Mouse (Mus musculus): Measurements from ENCODE around the gene Xpo6. TPM values are rescaled to one million over a fixed set of nuclear protein-coding genes. Genes with fewer than 3 reads are reported as not detected.

Xpo6 gene
- polyA plus RNA-seq, 1 experiment: 83.9 TPM

DNA sequence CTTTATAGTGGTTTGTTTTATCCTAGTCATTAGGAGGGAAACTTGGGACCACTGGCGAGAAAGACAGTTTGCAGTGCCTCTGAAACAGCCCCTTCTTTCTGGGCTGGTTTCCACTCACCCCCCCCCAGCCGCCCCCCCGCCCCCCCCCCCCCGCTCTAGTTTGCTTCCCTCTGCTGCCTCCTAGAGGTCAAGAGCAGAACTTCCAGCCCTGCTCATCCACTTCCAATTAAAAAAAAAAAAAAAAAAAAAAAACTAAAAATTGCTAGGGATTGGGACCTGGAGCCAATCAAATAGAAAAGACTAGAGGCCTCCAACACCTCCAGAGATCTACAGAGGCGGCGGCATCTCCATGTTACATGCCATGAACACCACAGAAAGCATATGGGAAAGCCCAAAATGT lies 112.1 kb downstream of the Xpo6 start:
- H3K4me3 ChIP-seq (replicated peaks): no peak overlapping the region
- no peaks in the 10 kb centered on the region for H3K36me3 ChIP-seq (replicated peaks; ENCODE audit: low read length)
- H3K4me1 ChIP-seq: peaks cover 55% of the 10 kb centered on the region
- TF ChIP-seq FLI1 (IDR thresholded peaks at IDR 0.05; ENCODE audit: low read length) (no peak), GATA1 (IDR thresholded peaks at IDR 0.05; ENCODE audit: borderline replicate concordance, low read length) (no peak)
- no peaks in the 10 kb centered on the region for H3K9me3 ChIP-seq
- peaks cover 52% of the 10 kb centered on the region for H3K27me3 ChIP-seq (replicated peaks)

DNA sequence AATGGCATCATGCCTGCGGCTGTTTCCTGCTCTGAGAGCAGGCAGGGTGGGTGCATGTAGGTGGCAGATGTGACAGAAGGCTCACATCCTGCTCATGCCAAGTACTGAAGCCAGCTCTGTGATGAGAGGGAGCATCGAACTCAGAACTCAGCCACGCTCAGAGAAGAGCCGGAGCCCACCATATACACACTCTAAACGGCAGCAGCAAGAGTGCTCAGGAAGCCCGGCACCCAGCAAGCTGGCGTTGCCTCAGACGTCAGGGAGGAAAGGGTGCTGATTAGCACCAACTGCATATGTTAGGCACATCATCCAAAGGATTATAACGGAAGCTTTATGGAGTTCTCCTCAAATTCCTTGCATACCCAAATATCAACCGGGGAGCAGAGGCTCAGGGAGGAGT lies 112.7 kb downstream of the Xpo6 start:
- H3K4me3 ChIP-seq (replicated peaks): no peak overlapping the region
- TF ChIP-seq FLI1 (IDR thresholded peaks at IDR 0.05; ENCODE audit: low read length) (no peak), GATA1 (IDR thresholded peaks at IDR 0.05; ENCODE audit: borderline replicate concordance, low read length) (no peak)
- peaks cover 52% of the 10 kb centered on the region for H3K4me1 ChIP-seq
- no peaks in the 10 kb centered on the region for H3K9me3 ChIP-seq
- peaks cover 56% of the 10 kb centered on the region for H3K27me3 ChIP-seq (replicated peaks)
- H3K36me3 ChIP-seq (replicated peaks; ENCODE audit: low read length): no peaks in the 10 kb centered on the region

DNA sequence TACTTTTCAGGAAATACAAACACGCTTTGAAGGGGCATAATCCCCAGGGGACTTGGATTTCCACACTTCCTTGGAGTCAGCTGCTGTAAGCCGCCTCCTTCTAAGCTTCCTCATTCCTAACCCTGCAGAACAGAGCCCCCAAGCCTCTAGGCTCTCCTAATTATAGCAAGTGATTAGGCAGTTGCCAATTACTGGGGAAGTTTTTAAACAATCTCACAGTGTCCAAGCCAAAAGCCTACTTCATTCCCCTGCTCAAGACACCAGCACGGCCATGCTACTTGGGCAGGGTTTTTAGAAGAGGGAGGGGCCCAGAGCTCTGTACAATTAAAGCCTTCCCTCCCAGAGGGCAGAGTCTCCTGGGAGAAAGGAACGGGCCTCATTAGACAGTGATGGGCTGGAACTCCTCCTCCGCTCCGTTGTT lies 114.0 kb downstream of the Xpo6 start:
- H3K27me3 ChIP-seq (replicated peaks): peaks cover 66% of the 10 kb centered on the region
- no peak overlapping the region for H3K4me3 ChIP-seq (replicated peaks)
- H3K9me3 ChIP-seq: no peaks in the 10 kb centered on the region
- no peaks in the 10 kb centered on the region for H3K36me3 ChIP-seq (replicated peaks; ENCODE audit: low read length)
- no peak for TF ChIP-seq FLI1 (IDR thresholded peaks at IDR 0.05; ENCODE audit: low read length)
- TF ChIP-seq GATA1 (IDR thresholded peaks at IDR 0.05; ENCODE audit: borderline replicate concordance, low read length): no peak
- peaks cover 63% of the 10 kb centered on the region for H3K4me1 ChIP-seq

DNA sequence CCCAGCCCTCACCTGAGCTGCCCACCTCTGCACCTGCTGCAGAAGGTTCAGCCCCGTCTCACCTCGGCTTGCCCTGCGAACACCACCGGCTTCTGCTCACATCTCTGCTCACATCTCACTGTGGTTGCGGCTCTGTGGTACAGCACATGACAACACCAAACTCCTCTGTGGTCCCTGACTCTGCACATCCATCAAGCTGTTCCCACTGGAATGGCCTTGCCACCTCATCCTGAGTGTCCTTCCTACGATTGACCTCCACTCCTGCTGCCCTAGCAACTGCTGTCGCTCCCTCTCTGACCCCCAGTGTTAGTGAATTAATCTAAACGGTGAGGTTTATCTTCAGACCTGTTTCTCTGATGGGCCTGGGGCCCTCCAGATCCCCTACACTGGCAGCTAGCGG lies 115.1 kb downstream of the Xpo6 start:
- H3K27me3 ChIP-seq (replicated peaks): peaks cover 75% of the 10 kb centered on the region
- peaks cover 55% of the 10 kb centered on the region for H3K4me1 ChIP-seq
- no peaks in the 10 kb centered on the region for H3K36me3 ChIP-seq (replicated peaks; ENCODE audit: low read length)
- H3K4me3 ChIP-seq (replicated peaks): peak overlapping the region; percentile 24
- H3K9me3 ChIP-seq: no peaks in the 10 kb centered on the region
- no peak for TF ChIP-seq GATA1 (IDR thresholded peaks at IDR 0.05; ENCODE audit: borderline replicate concordance, low read length)
- no peak for TF ChIP-seq FLI1 (IDR thresholded peaks at IDR 0.05; ENCODE audit: low read length)

DNA sequence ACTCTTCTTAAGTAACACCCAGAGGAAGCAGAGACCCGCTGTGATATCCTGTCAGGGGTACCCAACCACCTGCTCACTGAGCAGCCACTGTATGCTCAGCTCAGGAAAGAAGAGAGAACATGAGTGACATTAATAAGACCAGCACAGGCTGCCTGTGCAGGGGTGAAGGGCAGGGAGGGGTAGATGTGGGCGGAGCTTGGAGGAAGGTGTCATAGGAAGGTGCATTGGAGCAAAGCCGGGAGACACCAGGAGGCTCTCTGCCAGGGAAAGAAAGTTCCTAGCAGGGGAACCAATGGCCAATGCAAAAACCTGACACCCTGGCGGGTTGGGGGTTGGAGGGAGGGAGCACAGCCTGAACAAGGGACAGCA lies 116.3 kb downstream of the Xpo6 start:
- Histone ChIP-seq H3K4me1 (peaks cover 50% of the 10 kb centered on the region), H3K27me3 (replicated peaks) (peaks cover 84% of the 10 kb centered on the region)
- TF ChIP-seq FLI1 (IDR thresholded peaks at IDR 0.05; ENCODE audit: low read length) (no peak), GATA1 (IDR thresholded peaks at IDR 0.05; ENCODE audit: borderline replicate concordance, low read length) (no peak)

DNA sequence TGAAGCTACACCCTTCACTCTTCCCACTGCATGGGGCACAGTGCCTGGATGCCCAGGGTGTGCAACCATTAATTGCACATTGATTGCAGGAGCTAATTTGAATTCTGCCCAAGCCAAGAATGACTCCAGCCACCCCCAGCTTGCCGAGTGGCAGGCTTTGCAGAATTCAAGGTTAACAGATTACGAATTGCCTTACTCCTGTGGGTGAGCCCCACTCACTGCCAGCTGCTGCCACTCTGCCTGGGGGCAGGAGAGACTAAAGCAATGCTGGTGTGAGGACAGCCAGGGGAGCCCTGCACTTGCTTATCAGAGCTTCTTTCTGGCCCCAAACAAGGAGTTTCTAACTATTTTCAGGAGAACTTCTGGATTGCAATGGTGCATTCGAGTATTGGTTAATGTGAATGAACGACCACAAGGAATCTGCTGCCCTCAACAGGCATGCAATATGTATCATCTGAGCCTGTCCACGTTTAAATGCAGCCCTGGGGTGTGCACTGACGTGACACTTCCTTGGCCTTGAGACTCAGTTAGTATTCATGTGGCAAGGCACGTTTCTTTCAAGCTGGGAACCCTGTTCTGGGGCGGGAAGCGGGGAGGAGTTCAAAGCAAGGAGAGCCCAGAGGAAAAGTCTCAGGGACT lies 116.8 kb downstream of the Xpo6 start:
- H3K9me3 ChIP-seq: no peaks in the 10 kb centered on the region
- no peaks in the 10 kb centered on the region for H3K36me3 ChIP-seq (replicated peaks; ENCODE audit: low read length)
- H3K4me1 ChIP-seq: peaks cover 50% of the 10 kb centered on the region
- peaks cover 89% of the 10 kb centered on the region for H3K27me3 ChIP-seq (replicated peaks)
- no peak for TF ChIP-seq FLI1 (IDR thresholded peaks at IDR 0.05; ENCODE audit: low read length)
- TF ChIP-seq GATA1 (IDR thresholded peaks at IDR 0.05; ENCODE audit: borderline replicate concordance, low read length): no peak
- peak overlapping the region; percentile 59 for H3K4me3 ChIP-seq (replicated peaks)

More for the DNA sequence above, 116.3 kb downstream of the Xpo6 start:
- Histone ChIP-seq H3K36me3 (replicated peaks; ENCODE audit: low read length) (no peaks in the 10 kb centered on the region), H3K4me3 (replicated peaks) (no peak overlapping the region), H3K9me3 (no peaks in the 10 kb centered on the region)

DNA sequence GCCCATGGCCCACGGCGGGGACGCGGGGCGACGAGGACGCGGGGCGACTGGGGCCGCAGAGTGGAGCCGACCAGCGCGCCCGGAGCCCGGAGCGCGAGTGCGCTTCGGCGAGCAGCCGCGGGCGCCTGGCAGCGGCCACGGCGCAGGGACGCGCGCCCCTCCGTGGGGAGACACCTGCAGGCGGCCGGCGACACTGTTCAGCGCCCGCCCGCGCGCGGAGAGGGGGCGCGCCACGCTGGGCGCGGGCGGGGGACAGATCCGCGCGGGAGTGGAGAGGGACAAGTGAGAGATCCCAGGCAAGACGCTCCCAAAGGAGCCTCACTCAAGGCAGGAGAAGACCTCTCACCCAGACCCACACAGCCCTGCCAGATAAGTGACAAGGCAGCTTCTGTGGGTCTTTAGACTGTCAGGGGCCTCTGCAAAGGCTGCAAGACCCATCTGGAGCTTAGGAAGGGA lies 118.0 kb downstream of the Xpo6 start, which contains the start of gene Gsg1l:
TSS of gene Gsg1l (minus strand) at position 126 of the 456 bp plus-strand sequence.
- Histone ChIP-seq H3K36me3 (replicated peaks; ENCODE audit: low read length) (no peaks in the 10 kb centered on the region), H3K9me3 (no peaks in the 10 kb centered on the region), H3K4me1 (peaks cover 44% of the 10 kb centered on the region), H3K4me3 (replicated peaks) (peak within 1 kb of the TSS; percentile 77), H3K27me3 (replicated peaks) (peaks cover 95% of the 10 kb centered on the region)
- TF ChIP-seq GATA1 (IDR thresholded peaks at IDR 0.05; ENCODE audit: borderline replicate concordance, low read length): no peak
- no peak for TF ChIP-seq FLI1 (IDR thresholded peaks at IDR 0.05; ENCODE audit: low read length)

DNA sequence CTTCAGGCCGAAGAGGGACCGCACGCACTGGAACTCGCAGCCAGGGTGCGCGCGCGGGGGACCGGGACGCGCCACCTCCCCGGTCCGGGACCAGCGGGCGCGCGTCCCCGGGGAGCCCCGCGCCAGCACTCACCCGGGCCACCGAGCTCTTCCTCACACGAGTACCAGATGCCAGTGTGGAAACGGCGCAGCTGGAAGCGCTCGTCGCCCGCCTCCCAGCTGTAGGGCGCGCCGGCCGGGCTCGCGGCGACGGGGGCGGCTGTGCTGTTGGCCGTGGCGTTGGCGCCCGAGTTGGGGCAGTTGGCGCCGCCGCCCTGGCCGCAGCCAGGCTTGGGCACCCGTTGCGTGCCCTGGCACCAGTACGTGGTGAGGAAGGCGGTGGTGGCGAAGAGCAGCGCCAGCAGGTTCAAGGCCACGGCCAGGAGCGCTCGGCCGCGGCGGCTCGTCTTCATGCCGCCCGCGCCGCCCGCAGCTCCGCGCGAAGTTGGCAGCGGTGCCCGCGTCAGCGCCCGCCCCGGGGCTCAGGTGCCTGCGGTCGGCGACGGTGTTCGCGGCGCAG lies 118.5 kb downstream of the Xpo6 start:
- TF ChIP-seq FLI1 (IDR thresholded peaks at IDR 0.05; ENCODE audit: low read length) (no peak), GATA1 (IDR thresholded peaks at IDR 0.05; ENCODE audit: borderline replicate concordance, low read length) (no peak)
- H3K9me3 ChIP-seq: no peaks in the 10 kb centered on the region
- peaks cover 95% of the 10 kb centered on the region for H3K27me3 ChIP-seq (replicated peaks)
- H3K36me3 ChIP-seq (replicated peaks; ENCODE audit: low read length): no peaks in the 10 kb centered on the region
- peaks cover 39% of the 10 kb centered on the region for H3K4me1 ChIP-seq
- peak overlapping the region; percentile 77 for H3K4me3 ChIP-seq (replicated peaks)

DNA sequence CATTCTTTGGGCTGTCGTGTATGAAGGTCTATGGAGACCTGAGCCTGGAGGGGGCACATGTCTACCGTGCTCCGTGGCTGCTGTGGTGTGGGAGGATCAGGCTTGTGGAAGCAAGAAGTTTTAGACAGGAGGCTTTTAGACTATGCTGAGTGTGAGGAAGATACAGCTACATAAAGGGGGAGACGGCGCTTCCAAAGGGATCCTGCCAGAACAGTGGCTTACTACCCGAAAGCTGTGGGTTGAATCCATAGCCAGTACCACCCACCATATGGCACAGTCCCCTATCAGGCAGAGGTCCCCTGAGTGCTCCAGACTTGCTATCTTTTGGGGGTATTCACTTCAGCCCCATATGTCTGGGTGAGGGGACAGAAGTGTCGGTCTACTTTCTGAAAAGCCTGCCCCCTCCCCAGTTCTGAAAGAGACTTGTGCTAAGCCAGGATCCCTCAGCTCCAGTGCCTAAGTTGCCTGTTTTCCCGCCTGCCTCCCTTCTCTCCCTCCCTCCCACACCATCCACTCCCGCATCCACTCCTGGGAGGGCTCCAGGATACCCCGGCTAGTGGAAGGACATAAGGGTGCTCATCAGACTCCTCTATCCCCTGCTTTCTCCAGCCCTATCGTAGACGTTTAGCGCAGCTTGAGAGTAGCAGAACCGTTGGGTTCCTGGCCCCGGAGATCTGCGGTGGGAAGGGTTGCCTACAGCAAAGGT lies 119.2 kb downstream of the Xpo6 start:
- peaks cover 96% of the 10 kb centered on the region for H3K27me3 ChIP-seq (replicated peaks)
- H3K4me3 ChIP-seq (replicated peaks): peak overlapping the region; percentile 77
- H3K4me1 ChIP-seq: peaks cover 32% of the 10 kb centered on the region
- no peaks in the 10 kb centered on the region for H3K9me3 ChIP-seq
- TF ChIP-seq FLI1 (IDR thresholded peaks at IDR 0.05; ENCODE audit: low read length): no peak
- TF ChIP-seq GATA1 (IDR thresholded peaks at IDR 0.05; ENCODE audit: borderline replicate concordance, low read length): no peak
- H3K36me3 ChIP-seq (replicated peaks; ENCODE audit: low read length): no peaks in the 10 kb centered on the region

DNA sequence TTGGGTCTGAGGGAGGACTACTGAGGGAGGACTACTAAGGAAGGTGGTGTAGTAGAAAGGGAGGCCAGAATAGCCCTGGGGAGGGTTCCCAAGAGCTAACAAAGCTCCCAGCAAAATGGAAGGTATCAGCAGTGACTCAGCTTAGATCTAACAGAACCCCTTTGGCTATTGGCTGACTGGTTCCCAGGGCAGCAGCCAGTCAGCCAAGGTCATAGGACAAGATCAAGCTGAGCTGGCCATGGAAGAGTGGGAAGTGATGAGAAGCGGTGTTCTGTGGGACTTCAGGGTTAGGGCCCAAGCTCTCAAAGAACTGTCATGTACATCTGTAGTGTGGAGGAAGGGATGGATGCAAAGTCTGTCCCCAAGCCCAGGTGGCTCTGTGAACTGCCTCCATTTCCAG lies 123.4 kb downstream of the Xpo6 start:
- Histone ChIP-seq H3K4me3 (replicated peaks) (no peak overlapping the region), H3K4me1 (peaks cover 13% of the 10 kb centered on the region), H3K9me3 (no peaks in the 10 kb centered on the region), H3K36me3 (replicated peaks; ENCODE audit: low read length) (no peaks in the 10 kb centered on the region), H3K27me3 (replicated peaks) (peaks cover 84% of the 10 kb centered on the region)
- TF ChIP-seq FLI1 (IDR thresholded peaks at IDR 0.05; ENCODE audit: low read length): no peak
- TF ChIP-seq GATA1 (IDR thresholded peaks at IDR 0.05; ENCODE audit: borderline replicate concordance, low read length): no peak
